Mouse (Mus musculus): ENCODE data around the gene Fam136a.

Fam136a gene

GRCm38 (mm10) chr6:86397257-86397980 lies 32.0 kb downstream of the Fam136a start:
- no peak for DNase-seq (ENCODE audit: low read depth)

DNA sequence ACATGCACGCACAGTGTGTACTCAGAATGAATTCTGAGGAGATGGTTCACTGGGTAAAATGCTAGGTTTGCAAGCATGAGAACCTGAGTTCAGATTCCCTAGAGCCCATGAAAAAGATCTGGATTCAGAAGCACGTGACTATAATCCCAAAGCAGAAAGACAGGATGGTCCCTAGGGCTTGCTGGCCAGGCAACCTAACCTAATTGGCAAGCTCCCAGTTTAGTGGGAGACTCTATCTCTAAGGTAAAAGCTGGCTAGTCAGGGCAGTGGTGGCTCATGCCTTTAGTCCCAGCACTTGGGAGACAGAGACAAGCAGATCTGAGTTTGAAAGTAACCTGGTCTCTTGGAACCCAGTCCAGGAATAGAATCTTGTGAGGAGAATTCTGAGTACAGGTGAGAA lies 33.5 kb downstream of the Fam136a start:
- DNase-seq (ENCODE audit: low read depth) = no peak

GRCm38 (mm10) chr6:86399995-86400394 lies 34.5 kb downstream of the Fam136a start:
- DNase-seq (ENCODE audit: low read depth) = no peak

- peak; percentile 72 for DNase-seq (ENCODE audit: low read depth)
Observed at GRCm38 (mm10) chr6:86400972-86401371, 35.5 kb downstream of the Fam136a start.

DNA sequence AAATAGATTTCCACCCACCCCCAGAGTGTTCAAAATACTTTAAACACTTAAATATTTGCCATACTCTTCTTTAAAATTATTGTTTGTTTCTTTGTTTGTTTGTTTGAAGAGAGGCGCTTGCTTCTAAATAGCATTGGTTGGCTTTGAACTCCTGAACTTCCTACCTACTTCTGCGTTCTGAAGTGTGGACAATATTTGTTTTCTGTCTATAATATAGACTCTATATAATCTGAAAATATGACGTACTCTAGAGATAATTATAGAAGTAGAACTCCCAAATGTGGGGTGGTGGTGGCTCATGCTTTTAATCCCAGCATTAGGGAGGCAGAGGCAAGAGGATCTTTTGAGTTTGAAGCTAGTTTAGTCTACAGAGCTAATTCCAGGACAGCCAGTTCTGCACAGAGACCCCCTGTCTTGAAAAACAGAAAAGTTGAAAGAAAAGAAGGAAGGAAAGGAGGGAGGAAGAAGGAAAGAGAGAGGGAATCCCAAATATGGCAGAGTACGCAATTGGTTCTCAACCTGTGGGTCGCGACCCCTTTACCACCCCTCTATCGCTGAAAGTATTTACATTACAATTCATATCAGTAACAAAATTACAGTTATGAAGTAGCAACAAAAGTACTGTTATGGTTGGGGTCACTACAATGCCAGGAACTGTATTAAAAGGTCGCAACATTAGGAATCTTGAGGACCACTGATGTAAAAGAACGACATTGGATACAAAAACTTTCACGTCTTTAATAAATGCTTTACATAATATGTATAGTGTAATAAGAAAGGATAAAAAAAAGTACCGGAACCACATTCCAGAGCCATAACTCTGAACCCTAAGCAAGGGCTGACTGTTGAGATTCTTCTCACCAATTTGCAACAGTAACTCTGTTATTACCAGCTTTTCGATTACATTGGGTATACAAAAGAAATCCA lies 37.5 kb downstream of the Fam136a start:
- no peak for DNase-seq (ENCODE audit: low read depth)

- peak; percentile 83 for DNase-seq (ENCODE audit: low read depth)
Observed at GRCm38 (mm10) chr6:86403728-86404099, 38.3 kb downstream of the Fam136a start.

DNA sequence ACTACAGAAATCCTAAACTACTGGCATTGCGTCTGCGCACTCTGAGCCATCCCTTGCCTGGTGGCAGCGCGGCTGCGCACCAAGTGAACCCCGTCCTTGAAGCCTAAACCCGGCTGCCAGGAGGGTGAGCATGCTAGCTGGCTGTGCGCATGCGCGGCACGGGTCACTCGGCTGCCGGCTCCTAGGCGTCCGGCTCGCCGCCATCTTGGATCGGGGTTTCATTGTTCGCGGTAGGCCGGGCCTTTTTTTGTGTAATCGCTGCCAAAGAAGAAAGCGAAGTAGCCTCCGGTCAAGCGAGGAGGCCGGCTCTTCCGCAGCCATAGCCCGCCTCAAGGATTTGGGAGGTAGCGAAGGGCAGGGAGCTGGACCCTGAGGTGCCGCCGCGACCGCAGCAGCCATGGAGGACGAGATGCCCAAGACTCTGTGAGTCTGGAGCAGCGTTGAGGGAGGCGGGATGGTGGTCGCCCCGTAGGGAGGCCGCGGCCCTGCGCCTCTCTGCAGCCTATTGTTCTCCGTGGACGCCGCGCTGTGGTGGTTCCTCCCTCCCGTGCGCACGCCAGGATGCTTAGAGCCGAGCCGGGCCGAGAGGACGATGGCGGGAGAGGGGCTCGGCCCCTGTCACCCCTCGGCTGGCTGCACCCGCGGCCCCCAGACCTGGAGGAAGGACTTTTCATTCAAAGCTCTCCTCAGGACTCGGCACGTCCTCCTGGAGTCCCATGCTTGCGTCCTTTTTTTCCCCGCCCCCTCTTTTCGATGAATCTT lies 38.8 kb downstream of the Fam136a start, which contains the start of gene Tia1:
Tia1 (plus strand) TSS at position 120 of the 762 bp plus-strand sequence.
- peak; percentile 92 for DNase-seq (ENCODE audit: low read depth)

DNA sequence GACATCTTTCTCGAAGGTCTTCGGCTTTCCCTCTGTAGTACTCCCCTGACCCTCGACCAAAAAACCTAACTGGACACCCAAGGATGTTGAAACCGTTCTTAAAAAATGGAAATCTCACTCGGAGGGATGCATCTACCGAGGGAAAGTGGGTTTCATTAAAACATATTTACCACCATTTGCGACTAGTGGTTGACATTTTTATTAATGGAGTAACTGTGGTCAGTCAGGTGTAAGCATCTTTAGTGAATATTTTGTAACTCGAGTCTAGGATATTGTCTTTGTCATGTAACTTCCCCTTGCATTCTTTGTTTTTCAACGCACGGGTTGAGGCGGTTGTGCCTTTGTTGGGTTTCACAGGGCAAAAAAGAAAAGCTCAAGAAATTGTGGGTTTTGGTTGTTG lies 39.5 kb downstream of the Fam136a start:
- peak; percentile 24 for DNase-seq (ENCODE audit: low read depth)

- no peak for DNase-seq (ENCODE audit: low read depth)
Observed at GRCm38 (mm10) chr6:86406306-86406705, 40.9 kb downstream of the Fam136a start.

- no peak for DNase-seq (ENCODE audit: low read depth)
Observed at GRCm38 (mm10) chr6:86418711-86419110, 53.3 kb downstream of the Fam136a start.

DNA sequence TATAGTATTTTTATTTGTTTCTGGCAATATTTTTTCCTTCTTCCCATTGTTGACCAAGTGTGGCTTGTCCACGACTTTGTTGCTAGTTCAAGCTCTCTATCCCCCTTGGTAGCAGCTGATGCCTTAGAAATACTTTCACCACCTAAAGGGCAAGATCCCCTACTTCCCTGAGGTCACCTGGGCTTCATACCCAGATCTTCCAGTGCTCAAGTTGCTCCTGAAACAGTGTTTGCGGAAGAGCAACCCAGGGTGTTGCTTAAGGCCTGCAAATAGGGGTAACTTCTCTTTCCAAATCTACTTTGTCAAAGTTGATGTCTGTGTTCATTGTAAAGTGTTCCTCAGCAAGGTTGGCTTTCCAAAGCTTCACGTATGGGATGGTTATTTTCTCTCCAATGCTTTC lies 53.8 kb downstream of the Fam136a start:
- no peak for DNase-seq (ENCODE audit: low read depth)

Measured in c-Kit-positive CD71-positive TER-119-negative erythroid progenitor cells, embryonic 14.5 days (primary cell).